Mouse (Mus musculus) layer of hippocampus, postnatal 36 days (tissue): ENCODE measurements around the gene Cybc1. TPM values are rescaled to one million over a fixed set of nuclear protein-coding genes. Genes with fewer than 3 reads are reported as not detected.

Source experiments
- DNase-seq, 2 experiments: peaks; one replicate each; pipeline ENCODE4 v3.0.0; 2022
- total RNA-seq, 2 experiments: library from RNA; stranded (reverse); gene quantifications; 2 replicates each; pipeline ENCODE4 v1.2.3; 2021

The Cybc1 gene
- 10 to 100 TPM; 22.1 to 22.5 TPM for total RNA-seq

GRCm38 (mm10) chr11:121229018-121229439 is at the start of gene Cybc1:
Cybc1 (minus strand) TSS chr11:121229322.
- DNase-seq, result peak; percentile 74 to 76

DNA sequence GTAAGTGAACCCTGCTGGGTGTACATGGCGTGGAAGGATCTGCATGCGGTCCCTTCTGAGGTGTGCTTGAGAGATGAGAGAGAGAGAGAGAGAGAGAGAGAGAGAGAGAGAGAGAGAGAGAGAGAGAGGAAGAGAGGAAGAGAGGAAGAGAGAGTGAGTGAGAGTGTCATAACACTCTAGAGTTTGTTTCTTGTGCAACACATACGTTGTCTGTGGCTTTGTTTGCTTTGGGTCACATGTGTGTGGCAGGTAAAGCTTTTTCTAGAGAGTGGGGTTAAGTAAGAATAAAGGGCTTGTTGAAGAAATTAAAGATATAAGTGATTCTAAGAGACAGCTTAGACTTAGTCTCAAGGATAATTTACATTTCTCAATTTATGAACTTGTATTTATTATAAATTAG is 48.9 kb upstream of the Cybc1 start:
- no peak for DNase-seq

DNA sequence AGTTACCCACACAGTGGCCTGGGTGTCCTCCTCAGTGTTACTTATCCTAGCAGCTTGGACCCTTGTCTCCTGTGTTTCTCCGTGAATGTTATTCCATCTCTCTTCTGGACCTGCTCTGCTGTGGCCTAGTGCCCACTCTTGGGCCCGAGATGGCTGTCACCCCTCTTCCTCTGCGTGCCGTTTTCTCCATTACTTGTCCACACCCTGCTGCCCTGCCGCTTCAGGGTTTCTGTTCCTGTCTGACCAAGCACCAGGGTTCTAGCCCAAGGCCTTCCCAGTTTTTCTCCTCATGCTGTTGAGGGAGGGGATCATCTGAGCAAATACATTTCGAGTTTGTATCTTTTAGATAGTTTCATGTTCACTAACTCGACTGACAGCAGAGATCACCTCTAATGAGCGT is 48.4 kb upstream of the Cybc1 start:
- no peak for DNase-seq

DNA sequence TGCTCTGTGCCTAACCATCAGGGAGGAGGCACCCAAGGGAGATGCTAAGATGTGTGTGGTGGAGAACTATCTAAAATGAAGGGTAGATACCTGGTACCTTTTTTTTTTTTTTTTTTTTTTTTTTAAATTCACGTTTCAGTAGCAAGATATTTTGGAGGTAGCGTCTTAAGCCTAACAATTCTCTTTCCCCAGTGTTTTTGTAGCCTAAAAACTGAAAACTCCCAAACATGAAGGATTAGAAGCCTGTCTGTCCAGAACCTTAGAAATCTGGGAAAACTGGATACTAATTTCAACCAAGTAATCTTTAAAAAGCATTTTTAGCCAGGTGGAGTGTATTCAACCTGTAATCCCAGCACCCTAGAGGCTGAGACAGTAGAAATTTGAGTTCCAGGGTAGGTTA is 32.0 kb upstream of the Cybc1 start:
- no peak for DNase-seq

DNA sequence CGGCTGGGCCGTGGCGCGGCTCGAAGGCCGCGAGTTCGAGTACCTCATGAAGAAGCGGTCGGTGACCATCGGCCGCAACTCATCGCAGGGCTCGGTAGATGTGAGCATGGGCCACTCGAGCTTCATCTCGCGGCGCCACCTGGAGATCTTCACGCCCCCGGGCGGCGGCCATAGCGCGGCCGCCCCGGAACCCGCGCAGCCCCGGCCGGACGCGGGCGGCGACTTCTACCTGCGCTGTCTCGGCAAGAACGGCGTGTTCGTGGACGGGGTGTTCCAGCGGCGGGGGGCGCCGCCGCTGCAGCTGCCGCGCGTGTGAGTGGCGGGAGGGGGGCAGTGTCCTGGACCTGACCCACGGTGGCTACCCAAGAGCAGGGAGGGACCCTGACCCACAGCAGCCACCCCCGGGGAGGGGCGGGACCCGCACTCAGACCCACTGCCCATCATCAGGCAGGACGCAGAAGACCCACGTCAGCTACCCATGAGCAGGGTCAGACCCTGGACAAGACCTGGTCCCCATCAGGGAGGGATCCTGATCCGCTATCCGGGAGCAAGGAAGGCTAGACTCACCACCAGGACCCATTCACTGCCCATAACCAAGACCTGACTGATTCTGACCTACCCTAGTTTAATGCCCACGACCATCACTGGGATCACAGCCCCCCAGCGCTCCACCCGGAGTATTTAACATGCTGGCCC is 31.2 kb upstream of the Cybc1 start:
- DNase-seq, result peak in 1 of 2 experiments; percentile 28

DNA sequence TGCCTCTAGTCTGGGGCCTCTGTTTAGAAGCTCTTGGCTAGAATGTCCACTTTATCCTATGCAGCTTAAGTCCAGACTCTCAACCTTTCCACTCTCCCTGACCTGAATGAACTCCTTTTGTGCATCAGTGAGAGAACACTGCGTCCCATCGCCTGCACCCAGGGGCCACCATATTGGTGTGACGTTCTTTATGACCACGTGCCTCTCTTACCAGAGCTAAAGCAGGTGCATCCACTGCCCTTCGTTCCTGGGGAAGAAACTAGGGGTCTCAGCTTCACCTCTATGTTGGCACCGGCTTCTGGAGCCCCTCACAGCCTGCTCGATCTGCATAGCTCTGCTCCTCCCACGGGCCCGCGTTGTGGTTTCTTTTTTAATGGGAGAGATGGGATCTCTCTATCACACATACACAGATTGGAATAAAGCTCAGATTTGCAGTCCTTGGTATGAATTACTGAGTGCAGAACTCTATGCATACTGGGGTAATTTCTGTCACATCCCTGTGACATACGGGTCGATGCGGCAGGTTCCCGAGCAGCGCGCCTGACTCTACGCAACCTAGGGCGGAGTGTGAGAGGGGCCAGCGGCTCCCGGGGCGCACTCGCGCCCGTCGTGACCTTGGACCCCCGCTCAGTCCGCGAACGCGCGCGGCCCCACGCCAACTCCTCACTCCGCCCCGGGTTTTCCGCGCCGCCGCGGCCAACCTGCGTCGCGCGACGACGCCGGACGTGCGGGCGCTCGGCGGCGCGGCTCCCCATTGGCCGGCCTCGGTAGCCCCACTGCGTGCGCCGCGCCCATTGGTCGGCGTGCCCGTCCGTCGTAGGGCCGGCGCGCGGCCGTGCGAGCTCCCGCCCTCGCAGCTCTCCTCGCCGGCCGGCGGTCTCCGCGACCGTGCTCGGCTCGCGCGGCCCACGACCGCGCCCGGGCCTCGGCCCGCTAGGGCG is 30.3 kb upstream of the Cybc1 start, which contains the start of gene Foxk2:
TSS of gene Foxk2 (plus strand) at position 831 of the 941 bp plus-strand sequence.
- peak; percentile 86 to 88 for DNase-seq

DNA sequence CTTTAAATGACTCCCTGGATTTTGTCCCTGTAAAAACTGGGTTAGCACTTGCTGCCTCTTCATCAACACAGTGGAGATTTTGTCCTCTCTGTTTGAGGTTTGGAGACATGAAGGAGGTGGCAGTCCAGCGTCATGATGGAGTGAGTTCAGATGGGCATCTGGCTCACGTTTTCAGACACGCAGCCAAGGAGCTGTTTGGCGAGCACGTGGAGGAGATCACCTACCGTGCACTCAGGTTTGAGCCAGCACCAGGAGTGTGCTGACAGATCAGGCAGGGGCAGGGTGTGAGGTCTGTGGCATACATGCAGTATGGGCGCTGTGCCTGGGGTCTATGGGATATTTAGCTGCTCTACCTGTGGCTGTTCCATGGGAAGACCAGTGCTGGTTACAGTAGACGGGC is 21.1 kb upstream of the Cybc1 start:
- no peak for DNase-seq

DNA sequence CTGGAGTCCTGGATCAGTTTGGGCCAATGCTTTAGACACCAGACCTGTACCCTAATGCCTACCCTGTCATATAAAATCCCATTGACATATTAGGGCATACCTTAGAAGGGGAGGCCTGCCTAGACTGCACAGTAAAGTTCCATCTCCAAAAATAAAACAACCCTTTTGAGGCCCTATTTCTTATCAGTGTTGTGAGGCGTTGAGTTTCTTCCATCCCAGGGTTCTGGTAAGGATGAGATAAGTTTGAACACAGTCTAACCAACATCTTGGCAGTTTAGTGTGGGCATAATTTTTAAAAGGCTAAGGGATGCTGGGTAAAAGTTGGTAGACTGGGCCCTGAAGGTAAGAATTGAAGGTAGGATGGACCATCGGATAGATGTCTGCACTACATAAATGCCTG is 10.5 kb upstream of the Cybc1 start:
- DNase-seq, result no peak

DNA sequence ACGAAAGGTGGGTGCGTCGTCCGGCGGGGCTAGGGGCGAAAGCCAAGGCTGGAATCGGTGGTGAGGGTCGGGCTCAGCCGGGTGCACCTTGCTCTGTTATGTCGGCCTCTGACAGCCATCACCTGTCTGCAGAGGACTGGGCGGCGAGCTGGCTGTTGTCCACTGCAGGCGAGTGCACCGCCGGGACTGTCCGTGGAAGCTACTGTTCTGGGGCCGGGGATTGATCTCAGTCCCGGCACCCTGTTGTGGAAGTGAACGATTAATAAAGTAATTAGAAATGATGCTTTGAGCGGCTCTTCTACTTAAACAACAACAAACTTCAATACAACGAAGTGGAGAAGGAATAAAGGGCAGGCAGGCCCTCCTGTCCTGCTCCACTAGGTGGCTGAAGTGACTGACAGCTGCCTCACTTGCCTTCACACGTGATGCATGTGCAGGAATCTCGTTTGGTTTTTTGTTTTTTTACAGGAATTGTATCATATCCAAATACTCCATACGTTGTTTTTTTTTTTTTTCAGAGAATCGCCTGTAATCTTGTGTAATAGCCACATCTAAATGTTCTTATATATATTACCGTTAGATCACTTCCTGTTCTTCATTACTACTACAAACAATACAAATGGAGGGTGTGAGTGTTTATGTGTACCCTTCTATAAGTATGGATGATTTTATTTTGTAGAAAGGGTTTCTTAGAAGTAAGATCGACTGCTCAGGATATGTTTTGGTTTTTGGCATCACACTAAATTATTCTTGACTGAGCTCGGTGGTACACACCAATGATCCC is 8.4 kb upstream of the Cybc1 start:
- DNase-seq, result no peak

- DNase-seq, result peak; percentile 99
Observed at GRCm38 (mm10) chr11:121236564-121237344, 7.6 kb upstream of the Cybc1 start, which contains the start of gene Narf. Narf (plus strand) TSS chr11:121237253.

DNA sequence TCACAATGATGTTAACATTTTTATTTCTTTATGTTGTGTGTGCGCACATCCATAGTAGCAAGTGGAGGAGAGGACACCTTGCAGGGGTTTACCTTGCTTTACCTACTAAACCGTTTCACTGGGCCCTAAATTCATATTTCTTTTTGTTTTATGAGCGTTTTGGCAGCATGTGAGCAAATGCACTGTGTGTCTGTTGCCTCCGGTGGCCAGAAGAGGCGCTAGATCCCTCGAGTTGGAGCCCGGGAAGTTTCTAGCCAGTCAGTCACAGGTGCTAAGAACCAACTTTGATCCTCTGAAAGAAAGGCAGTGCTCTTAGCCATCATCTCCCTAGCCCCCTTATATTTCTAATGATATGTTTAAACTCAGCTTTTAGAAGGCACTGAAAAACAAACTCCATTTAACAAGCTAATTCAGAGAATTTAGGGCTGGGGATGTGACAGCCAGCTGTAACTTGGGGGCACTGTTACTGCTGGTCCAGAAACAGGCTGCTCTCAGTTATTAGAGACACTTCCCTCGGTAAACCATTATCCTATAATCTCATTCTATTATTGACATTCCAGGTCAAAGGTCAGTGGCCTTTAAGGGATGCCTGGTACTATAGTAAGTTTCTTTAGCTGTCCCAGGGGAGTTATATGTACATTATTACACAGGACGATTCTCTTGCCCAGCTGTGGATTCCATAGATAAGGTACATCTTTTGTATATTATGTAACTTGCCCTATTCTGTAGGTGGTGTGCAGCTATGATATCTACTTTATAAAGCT is 6.5 kb upstream of the Cybc1 start:
- DNase-seq, result no peak

DNA sequence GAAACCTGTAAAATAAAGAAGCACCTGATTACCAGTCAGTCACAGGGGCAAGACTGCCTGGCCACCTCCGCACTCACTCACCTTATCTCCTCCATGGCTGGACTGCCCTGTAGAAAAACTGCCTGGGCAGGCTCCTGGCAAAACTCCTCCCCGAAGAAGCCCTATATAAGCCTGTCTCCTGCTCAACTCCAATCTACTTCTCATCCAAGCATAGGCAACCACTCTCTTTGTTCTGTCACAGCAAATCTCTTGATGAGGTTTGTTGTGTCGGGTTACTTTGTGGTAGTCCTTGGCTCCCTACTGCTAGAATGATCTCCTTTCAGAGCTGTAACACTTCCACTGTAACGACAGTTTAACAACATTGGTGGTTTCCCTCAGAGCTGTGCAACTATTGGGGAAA is 3.6 kb upstream of the Cybc1 start:
- no peak for DNase-seq

GRCm38 (mm10) chr11:121231628-121232291 is 2.6 kb upstream of the Cybc1 start:
- no peak for DNase-seq

GRCm38 (mm10) chr11:121231191-121231590 is 2.1 kb upstream of the Cybc1 start:
- no peak for DNase-seq

- no peak for DNase-seq
Observed at GRCm38 (mm10) chr11:121228129-121229017, 749 bp downstream of the Cybc1 start.

GRCm38 (mm10) chr11:121221321-121222010 is 7.7 kb downstream of the Cybc1 start:
- DNase-seq, result no peak

DNA sequence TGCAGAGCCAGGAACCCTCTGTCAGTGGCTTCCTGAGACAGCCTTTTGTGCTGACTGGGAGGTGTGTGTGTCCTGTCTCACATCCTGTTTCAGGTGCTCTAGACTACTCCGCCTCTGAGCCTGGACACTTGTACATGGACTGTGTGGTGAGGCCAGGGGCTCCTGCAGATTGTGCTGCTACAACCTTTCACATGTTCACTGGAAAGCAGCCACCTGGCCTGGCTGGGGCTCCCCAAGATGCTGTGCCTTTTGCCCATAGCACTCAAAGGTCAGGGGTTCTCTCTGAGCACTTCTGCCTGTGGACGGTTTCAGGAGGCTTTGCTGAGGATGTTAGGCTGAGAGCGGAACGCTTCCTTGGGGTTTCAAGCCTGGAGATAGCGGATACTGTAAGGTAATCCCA is 8.4 kb downstream of the Cybc1 start:
- DNase-seq, result no peak

- no peak for DNase-seq
Observed at GRCm38 (mm10) chr11:121219776-121220175, 9.3 kb downstream of the Cybc1 start.

DNA sequence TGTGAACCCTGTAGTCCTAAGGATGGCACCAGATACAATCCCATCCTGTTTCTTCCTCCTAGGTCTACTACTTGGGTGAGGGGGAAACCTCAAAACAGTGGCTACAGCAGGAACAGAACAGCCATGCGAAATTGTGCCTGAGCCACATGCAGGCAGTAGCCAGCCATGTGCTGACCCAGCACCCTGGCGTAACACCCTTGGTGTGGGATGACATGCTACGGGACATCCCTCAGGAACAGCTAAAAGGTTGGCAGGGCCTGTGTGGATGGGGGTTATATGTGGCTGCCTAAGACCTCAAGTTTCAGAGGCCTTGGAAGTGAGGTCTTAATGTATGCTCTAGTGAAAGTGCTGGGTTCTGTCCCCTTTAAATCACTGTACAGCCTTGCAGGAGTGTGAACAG is 12.3 kb downstream of the Cybc1 start:
- DNase-seq, result no peak
